Mouse (Mus musculus): ENCODE data around the gene Tmem269. TPM values are rescaled to one million over a fixed set of nuclear protein-coding genes. Genes with fewer than 3 reads are reported as not detected.

The Tmem269 gene
- polyA plus RNA-seq, 1 experiment from 2014 or later, result 0.21 TPM

GRCm38 (mm10) chr4:119225719-119226118 is 7.7 kb upstream of the Tmem269 start:
- no peak overlapping the region for H3K9ac ChIP-seq (ENCODE audit: low read depth, low read length)
- no peaks in the 10 kb centered on the region for H3K4me1 ChIP-seq (ENCODE audit: control insufficient read depth, insufficient read depth, low read length)
- H3K27me3 ChIP-seq (replicated peaks; ENCODE audit: control insufficient read depth, insufficient read depth, low read length), result no peaks in the 10 kb centered on the region
- H3K9me3 ChIP-seq (ENCODE audit: control insufficient read depth, low read length), result no peaks in the 10 kb centered on the region
- H3K4me2 ChIP-seq (ENCODE audit: low read depth, low read length), result no peak overlapping the region
- no peak overlapping the region for H3K27ac ChIP-seq (replicated peaks; ENCODE audit: low read depth, low read length)
- 91% methylated on average over 9 of the region's 9 CpGs for WGBS
- peaks cover 51% of the 10 kb centered on the region for H3K36me3 ChIP-seq (ENCODE audit: control insufficient read depth, insufficient read depth, low read length)
- ATAC-seq (ENCODE audit: low read depth) (no peak), DNase-seq (ENCODE audit: low spot score) (no peak)
- H3K4me3 ChIP-seq (ENCODE audit: low read depth, low read length), result no peak overlapping the region

GRCm38 (mm10) chr4:119224534-119224933 is 6.5 kb upstream of the Tmem269 start:
- WGBS, result 96% methylated on average over 3 of the region's 3 CpGs
- no peak for ATAC-seq (ENCODE audit: low read depth)
- Histone ChIP-seq H3K27ac (replicated peaks; ENCODE audit: low read depth, low read length) (no peak overlapping the region), H3K4me2 (ENCODE audit: low read depth, low read length) (no peak overlapping the region), H3K9ac (ENCODE audit: low read depth, low read length) (no peak overlapping the region), H3K36me3 (ENCODE audit: control insufficient read depth, insufficient read depth, low read length) (peaks cover 51% of the 10 kb centered on the region), H3K4me3 (ENCODE audit: low read depth, low read length) (no peak overlapping the region), H3K9me3 (ENCODE audit: control insufficient read depth, low read length) (no peaks in the 10 kb centered on the region), H3K27me3 (replicated peaks; ENCODE audit: control insufficient read depth, insufficient read depth, low read length) (no peaks in the 10 kb centered on the region), H3K4me1 (ENCODE audit: control insufficient read depth, insufficient read depth, low read length) (no peaks in the 10 kb centered on the region)
- no peak for DNase-seq (ENCODE audit: low spot score)

GRCm38 (mm10) chr4:119223696-119224095 is 5.7 kb upstream of the Tmem269 start:
- Histone ChIP-seq H3K4me2 (ENCODE audit: low read depth, low read length) (no peak overlapping the region), H3K4me3 (ENCODE audit: low read depth, low read length) (no peak overlapping the region), H3K27me3 (replicated peaks; ENCODE audit: control insufficient read depth, insufficient read depth, low read length) (no peaks in the 10 kb centered on the region), H3K36me3 (ENCODE audit: control insufficient read depth, insufficient read depth, low read length) (peaks cover 51% of the 10 kb centered on the region), H3K4me1 (ENCODE audit: control insufficient read depth, insufficient read depth, low read length) (no peaks in the 10 kb centered on the region), H3K27ac (replicated peaks; ENCODE audit: low read depth, low read length) (no peak overlapping the region), H3K9me3 (ENCODE audit: control insufficient read depth, low read length) (no peaks in the 10 kb centered on the region), H3K9ac (ENCODE audit: low read depth, low read length) (no peak overlapping the region; the same call in 1 of the 2 replicates)
- WGBS, result 88% methylated on average over 1 of the region's 1 CpGs
- DNase-seq (ENCODE audit: low spot score) (peak; percentile 32), ATAC-seq (ENCODE audit: low read depth) (no peak)

- 74% methylated on average over 8 of the region's 8 CpGs for WGBS
- 0 out of 2 replicates have a peak, but pooled peaks have one; percentile 41 for ATAC-seq (ENCODE audit: low read depth)
Observed at GRCm38 (mm10) chr4:119216667-119217066, 1.4 kb downstream of the Tmem269 start.

GRCm38 (mm10) chr4:119204672-119205071 is 13.3 kb downstream of the Tmem269 start:
- H3K27me3 ChIP-seq (replicated peaks; ENCODE audit: control insufficient read depth, insufficient read depth, low read length), result no peaks in the 10 kb centered on the region
- H3K27ac ChIP-seq (replicated peaks; ENCODE audit: low read depth, low read length), result no peak overlapping the region
- H3K9ac ChIP-seq (ENCODE audit: low read depth, low read length), result no peak overlapping the region
- ATAC-seq (ENCODE audit: low read depth), result peak; percentile 72
- no peaks in the 10 kb centered on the region for H3K9me3 ChIP-seq (ENCODE audit: control insufficient read depth, low read length)
- H3K4me2 ChIP-seq (ENCODE audit: low read depth, low read length), result no peak overlapping the region
- H3K36me3 ChIP-seq (ENCODE audit: control insufficient read depth, insufficient read depth, low read length), result peaks cover 19% of the 10 kb centered on the region
- H3K4me3 ChIP-seq (ENCODE audit: low read depth, low read length), result no peak overlapping the region
- WGBS, result 16% methylated on average over 8 of the region's 8 CpGs
- DNase-seq (ENCODE audit: low spot score), result peak; percentile 90
- no peaks in the 10 kb centered on the region for H3K4me1 ChIP-seq (ENCODE audit: control insufficient read depth, insufficient read depth, low read length)

More at GRCm38 (mm10) chr4:119216667-119217066, 1.4 kb downstream of the Tmem269 start:
- Histone ChIP-seq H3K27ac (replicated peaks; ENCODE audit: low read depth, low read length) (no peak overlapping the region), H3K4me1 (ENCODE audit: control insufficient read depth, insufficient read depth, low read length) (no peaks in the 10 kb centered on the region), H3K4me3 (ENCODE audit: low read depth, low read length) (no peak overlapping the region), H3K9ac (ENCODE audit: low read depth, low read length) (no peak overlapping the region), H3K4me2 (ENCODE audit: low read depth, low read length) (no peak overlapping the region), H3K36me3 (ENCODE audit: control insufficient read depth, insufficient read depth, low read length) (no peaks in the 10 kb centered on the region), H3K9me3 (ENCODE audit: control insufficient read depth, low read length) (no peaks in the 10 kb centered on the region), H3K27me3 (replicated peaks; ENCODE audit: control insufficient read depth, insufficient read depth, low read length) (no peaks in the 10 kb centered on the region)
- DNase-seq (ENCODE audit: low spot score), result no peak

GRCm38 (mm10) chr4:119198105-119198504 is 19.9 kb downstream of the Tmem269 start:
- Histone ChIP-seq H3K9ac (ENCODE audit: low read depth, low read length) (no peak overlapping the region), H3K9me3 (ENCODE audit: control insufficient read depth, low read length) (no peaks in the 10 kb centered on the region), H3K4me3 (ENCODE audit: low read depth, low read length) (no peak overlapping the region), H3K4me2 (ENCODE audit: low read depth, low read length) (no peak overlapping the region), H3K27ac (replicated peaks; ENCODE audit: low read depth, low read length) (no peak overlapping the region), H3K27me3 (replicated peaks; ENCODE audit: control insufficient read depth, insufficient read depth, low read length) (no peaks in the 10 kb centered on the region), H3K36me3 (ENCODE audit: control insufficient read depth, insufficient read depth, low read length) (peaks cover 42% of the 10 kb centered on the region), H3K4me1 (ENCODE audit: control insufficient read depth, insufficient read depth, low read length) (peaks cover 6% of the 10 kb centered on the region)
- ATAC-seq (ENCODE audit: low read depth), result no peak
- WGBS, result 77% methylated on average over 6 of the region's 6 CpGs
- peak; percentile 67 for DNase-seq (ENCODE audit: low spot score)

- Histone ChIP-seq H3K9ac (ENCODE audit: low read depth, low read length) (peak overlapping the region; percentile 85), H3K4me2 (ENCODE audit: low read depth, low read length) (peak overlapping the region; percentile 78), H3K4me1 (ENCODE audit: control insufficient read depth, insufficient read depth, low read length) (peaks cover 6% of the 10 kb centered on the region), H3K9me3 (ENCODE audit: control insufficient read depth, low read length) (no peaks in the 10 kb centered on the region), H3K4me3 (ENCODE audit: low read depth, low read length) (peak overlapping the region; percentile 82), H3K27me3 (replicated peaks; ENCODE audit: control insufficient read depth, insufficient read depth, low read length) (no peaks in the 10 kb centered on the region), H3K27ac (replicated peaks; ENCODE audit: low read depth, low read length) (peak overlapping the region; percentile 89), H3K36me3 (ENCODE audit: control insufficient read depth, insufficient read depth, low read length) (peaks cover 30% of the 10 kb centered on the region)
- ATAC-seq (ENCODE audit: low read depth) (no peak), DNase-seq (ENCODE audit: low spot score) (no peak)
- WGBS, result 5% methylated on average over 18 of the region's 18 CpGs
Observed at GRCm38 (mm10) chr4:119195582-119196320, 22.3 kb downstream of the Tmem269 start.

- 0% methylated on average over 27 of the region's 47 CpGs for WGBS
- Histone ChIP-seq H3K4me3 (ENCODE audit: low read depth, low read length) (peak within 1 kb of the TSS; percentile 82), H3K4me1 (ENCODE audit: control insufficient read depth, insufficient read depth, low read length) (peaks cover 6% of the 10 kb centered on the region), H3K9ac (ENCODE audit: low read depth, low read length) (peak within 1 kb of the TSS; percentile 85), H3K27me3 (replicated peaks; ENCODE audit: control insufficient read depth, insufficient read depth, low read length) (no peaks in the 10 kb centered on the region), H3K27ac (replicated peaks; ENCODE audit: low read depth, low read length) (peak within 1 kb of the TSS; percentile 89), H3K36me3 (ENCODE audit: control insufficient read depth, insufficient read depth, low read length) (peaks cover 26% of the 10 kb centered on the region; the same call in 1 of the 2 replicates), H3K4me2 (ENCODE audit: low read depth, low read length) (peak within 1 kb of the TSS; percentile 78), H3K9me3 (ENCODE audit: control insufficient read depth, low read length) (no peaks in the 10 kb centered on the region)
- ATAC-seq (ENCODE audit: low read depth), result peak; percentile 92
- DNase-seq (ENCODE audit: low spot score), result peak; percentile 95
Observed at GRCm38 (mm10) chr4:119194909-119195581, 23.0 kb downstream of the Tmem269 start, which contains the start of gene Svbp. Gene Svbp, plus strand, starts transcription at chr4:119195306.

Data from embryonic facial prominence, embryonic 14.5 days (tissue).